Mouse (Mus musculus) adrenal gland, postnatal 36 days (tissue): ENCODE results near the gene Nup210l. TPM values are rescaled to one million over a fixed set of nuclear protein-coding genes. Genes with fewer than 3 reads are reported as not detected.

Experiments
- DNase-seq, 2 experiments: peaks; one replicate each; pipeline ENCODE4 v3.0.0; 2021; ENCODE audit warnings: mixed read lengths in 1 of 2
- long read RNA-seq, 2 experiments: library from polyadenylated mRNA; stranded (forward); transcript quantifications; one replicate each; pipeline ENCODE4 v2.0.0; 2021; ENCODE audit warnings: borderline sequencing depth in 2 of 2
- total RNA-seq, 2 experiments: library from RNA; stranded (reverse); gene quantifications; 2 replicates each; pipeline ENCODE4 v1.2.3; 2021

The Nup210l gene
- under 1 TPM; 0.66 TPM for total RNA-seq
- long read RNA-seq, experiment 1 = 0 reads
- long read RNA-seq, experiment 2, partial matches to known transcripts = 0 of 1 reads
- long read RNA-seq, experiment 2, other reads (novel, unspliced or antisense) = 1 of 1 reads

DNA sequence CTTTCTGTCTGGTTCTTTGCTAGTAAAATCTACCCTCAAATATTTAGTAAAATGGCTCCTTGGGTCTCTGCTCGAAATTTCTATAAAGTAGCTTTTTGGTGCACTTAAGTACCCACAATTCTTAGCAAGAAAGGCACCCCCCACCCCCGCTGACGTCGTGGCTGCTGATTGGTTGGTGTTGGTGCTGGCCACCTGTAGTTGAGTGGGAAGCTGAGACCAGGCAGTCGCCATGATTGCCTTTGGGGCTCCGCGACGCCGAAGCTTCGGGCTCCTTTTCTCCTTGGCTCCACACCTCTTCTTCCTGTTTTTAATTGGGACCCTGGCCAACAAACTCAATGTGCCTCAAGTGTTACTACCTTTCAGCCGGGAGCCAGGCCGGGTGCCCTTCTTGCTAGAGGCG, at the start of gene Nup210l:
Gene Nup210l, plus strand, starts transcription at position 195 of the 400 bp plus-strand sequence.
- DNase-seq = no peak

GRCm38 (mm10) chr3:90061549-90061948, 42.4 kb upstream of the Nup210l start:
- no peak for DNase-seq

DNA sequence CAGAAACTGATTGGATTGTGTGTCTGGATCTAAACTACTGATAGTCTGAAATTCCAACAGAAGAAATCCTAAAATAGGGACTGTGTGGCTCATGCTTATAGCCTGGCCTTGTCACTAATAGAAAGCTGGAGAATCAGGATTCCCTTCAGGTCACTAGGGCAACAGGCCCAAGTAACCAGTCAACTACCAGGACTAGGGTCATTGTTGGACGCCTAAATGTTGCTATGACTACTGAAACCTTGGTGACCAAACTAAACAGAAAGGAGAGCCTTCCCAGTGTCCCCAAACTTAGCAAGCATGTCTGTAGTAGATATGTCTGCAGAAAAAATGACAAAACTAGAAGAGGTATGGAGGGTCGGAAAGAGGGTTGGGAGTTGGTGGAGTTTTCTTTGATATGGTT, 41.4 kb upstream of the Nup210l start:
- no peak for DNase-seq

- DNase-seq = no peak
Measured at GRCm38 (mm10) chr3:90064383-90064782, 39.5 kb upstream of the Nup210l start.

GRCm38 (mm10) chr3:90065553-90065952, 38.4 kb upstream of the Nup210l start:
- peak; percentile 35 to 40 for DNase-seq

- peak; percentile 21 to 62 for DNase-seq
Measured at GRCm38 (mm10) chr3:90067851-90068250, 36.1 kb upstream of the Nup210l start.

GRCm38 (mm10) chr3:90069688-90070087, 34.2 kb upstream of the Nup210l start:
- DNase-seq = peak in 1 of 2 experiments; percentile 24

DNA sequence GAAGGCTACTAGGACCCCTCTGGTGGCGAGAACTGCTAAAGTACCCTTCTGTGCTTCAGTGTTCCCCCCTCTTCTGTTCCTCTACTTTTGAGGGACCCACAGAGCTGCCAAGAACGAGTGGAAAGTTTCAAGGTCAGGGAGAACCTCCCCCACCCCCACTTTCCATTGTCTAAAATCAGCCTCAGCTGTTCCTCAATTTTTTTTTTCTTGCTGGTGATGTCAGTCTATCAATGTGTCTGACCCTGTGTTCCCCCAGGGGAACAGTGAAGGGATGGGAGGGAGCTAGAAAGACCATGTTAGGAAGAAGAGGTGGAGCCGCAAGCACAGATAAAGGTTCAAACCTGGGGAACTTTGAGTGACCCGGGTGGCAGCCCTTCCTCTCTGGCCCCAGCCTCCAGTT, 31.6 kb upstream of the Nup210l start, which contains the start of gene Tpm3:
Gene Tpm3, plus strand, starts transcription at position 356 of the 400 bp plus-strand sequence.
- no peak for DNase-seq

GRCm38 (mm10) chr3:90076921-90077716, 26.8 kb upstream of the Nup210l start:
- peak; percentile 78 to 84 for DNase-seq

DNA sequence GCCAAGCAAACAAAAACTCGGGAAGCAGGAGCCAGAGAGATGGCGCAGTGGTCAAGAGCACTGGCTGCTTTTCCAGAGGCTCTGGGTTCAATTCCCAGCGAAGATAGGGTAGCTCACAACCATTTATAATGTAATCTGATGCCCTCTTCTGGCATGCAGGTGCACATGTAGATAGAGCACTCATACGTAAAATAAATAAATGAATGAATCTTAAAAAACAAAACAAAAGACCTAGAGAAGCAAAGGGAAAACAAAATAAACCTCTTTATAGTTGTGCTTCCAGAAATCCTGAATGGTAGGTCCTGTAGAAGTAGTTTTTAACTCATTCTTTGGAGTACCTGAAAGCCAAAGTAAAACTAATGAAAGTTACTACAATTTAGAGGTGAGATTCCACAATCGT, 25.7 kb upstream of the Nup210l start:
- DNase-seq = no peak

- DNase-seq = peak; percentile 97
Measured at GRCm38 (mm10) chr3:90079133-90079762, 24.7 kb upstream of the Nup210l start.

DNA sequence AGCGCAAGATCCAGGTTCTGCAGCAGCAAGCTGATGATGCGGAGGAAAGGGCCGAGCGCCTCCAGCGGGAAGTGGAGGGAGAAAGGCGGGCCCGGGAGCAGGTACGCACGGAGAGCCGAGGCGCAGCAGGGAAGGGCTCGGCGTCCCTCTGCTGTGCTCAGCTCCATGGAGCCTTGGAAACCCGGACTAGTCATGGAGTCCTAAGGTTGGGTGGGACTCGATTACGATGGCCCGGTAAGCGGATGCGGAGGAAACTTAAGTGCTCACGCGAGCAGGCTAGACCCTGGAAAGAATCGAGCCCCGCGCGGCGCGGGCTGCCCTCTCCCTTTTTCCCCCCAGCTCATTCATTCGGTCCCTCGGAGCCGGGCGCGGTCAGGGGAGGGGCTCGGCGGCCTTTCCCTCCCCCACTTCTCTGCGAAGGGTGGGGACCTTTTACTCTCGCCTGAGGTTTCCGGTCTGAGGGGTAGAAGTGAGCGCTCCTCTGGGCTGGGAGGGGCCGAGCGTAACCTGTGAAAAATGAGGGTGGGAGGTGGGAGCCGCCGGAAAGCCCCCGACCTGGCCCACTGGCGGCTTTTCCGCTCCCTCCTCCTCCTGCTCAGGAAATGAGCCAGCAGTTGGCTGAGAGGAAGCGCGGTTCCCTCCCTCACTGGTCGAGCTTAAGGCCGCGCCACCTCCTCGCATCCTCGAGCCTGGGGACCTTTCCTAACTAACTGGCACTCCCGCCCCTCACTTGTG, 24.0 kb upstream of the Nup210l start:
- DNase-seq = peak; percentile 80 to 81

DNA sequence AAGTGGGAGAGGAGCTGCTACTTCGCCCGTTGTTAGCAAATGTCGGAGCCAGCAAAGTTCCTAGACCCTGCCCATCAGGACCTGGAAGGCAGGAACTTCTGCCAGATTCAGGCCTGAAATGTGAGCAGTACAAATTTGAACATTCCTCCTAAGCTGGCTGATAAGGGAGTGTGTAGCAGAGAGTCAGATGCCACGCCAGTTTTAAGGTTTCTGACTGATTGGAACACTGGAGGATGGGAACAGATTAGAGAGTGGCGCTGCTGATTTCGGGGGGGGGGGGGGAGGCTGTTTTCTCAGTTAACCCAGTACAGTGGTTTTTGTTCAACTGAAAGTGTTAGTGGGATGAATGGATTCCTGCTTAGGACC, 23.5 kb upstream of the Nup210l start:
- no peak for DNase-seq

DNA sequence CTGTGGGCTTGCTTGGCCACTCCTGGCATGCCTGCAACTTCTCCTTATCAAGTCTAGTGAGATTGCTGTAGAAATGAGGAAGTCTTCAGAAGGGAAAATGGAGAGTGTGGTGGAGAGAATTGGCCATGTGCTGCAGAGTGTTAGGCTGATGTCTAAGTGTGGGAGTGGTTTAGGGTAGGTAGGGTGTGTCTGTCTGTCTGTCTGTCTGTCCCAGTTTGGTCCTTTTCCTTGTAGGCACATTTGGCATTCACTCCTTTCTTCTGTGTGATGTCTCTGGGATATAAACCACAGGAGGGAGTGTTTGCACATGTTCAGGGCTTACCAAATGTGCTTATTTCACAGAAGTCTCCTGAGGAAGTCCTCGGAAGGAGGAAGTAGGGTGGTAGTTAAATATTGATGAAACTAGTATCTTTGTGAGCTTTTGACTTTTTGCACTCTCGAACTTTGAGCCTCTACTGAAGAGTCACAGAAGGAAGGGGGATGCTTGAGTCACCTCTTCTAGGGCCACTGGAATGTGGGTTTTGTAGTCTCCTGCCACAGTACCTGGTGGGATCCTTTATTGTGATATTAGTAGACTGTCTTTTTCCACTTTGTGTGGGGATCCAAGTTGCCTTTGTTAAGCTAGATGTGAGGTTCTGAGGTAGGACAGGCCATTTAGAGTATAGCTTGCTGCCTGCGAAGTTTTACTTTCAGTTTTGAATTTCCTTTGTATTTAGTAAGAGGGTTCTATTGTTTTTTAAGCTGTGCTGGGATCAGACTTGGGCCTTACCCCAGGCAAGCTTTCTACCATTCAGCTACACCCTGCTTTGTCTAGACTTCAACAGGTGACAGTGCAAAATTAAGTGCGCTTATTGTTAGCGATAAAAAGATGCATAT, 22.3 kb upstream of the Nup210l start:
- no peak for DNase-seq

GRCm38 (mm10) chr3:90083034-90083433, 20.9 kb upstream of the Nup210l start:
- peak; percentile 36 to 49 for DNase-seq

- DNase-seq = peak; percentile 31 to 55
Measured at GRCm38 (mm10) chr3:90083698-90084324, 20.1 kb upstream of the Nup210l start.

DNA sequence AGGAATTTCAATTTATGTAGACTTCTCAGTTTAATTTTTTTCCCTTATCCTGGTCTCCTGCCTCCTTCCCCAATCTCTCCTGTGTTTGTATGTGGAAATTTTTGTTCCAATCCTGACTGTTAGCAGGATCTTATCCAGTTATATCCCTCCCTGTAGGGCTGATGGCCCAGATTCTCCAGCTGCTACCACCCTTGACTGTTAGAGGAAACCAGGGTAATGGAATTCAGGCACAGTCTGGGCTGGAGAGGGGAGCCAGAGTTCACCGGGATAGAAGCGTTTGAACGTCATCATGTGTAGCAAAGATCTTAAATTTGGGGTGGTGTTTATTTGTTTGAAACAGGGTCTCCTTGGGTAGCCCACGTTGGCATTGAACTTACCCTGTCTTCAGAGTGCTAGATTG, 19.1 kb upstream of the Nup210l start:
- no peak for DNase-seq

- peak; percentile 36 to 54 for DNase-seq
Measured at GRCm38 (mm10) chr3:90085281-90085680, 18.7 kb upstream of the Nup210l start.

DNA sequence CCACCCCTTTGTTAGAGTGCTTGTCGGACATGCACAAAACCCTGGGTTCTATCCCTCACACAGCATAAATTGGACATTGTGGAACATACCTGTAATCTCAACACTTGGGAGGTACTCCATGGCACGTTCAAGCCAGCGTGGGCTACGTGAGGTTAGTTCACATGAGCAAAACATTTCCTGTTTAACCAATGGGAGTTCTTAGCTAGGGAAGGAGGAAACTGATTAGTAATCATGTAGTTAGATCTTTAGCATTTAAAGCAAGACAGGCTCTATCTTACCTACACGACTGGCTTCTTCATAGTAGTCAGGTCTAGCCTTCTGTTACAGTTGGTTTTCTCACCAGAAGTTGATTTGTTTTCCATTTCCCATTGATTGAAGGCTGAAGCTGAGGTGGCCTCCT, 17.9 kb upstream of the Nup210l start:
- DNase-seq = no peak

DNA sequence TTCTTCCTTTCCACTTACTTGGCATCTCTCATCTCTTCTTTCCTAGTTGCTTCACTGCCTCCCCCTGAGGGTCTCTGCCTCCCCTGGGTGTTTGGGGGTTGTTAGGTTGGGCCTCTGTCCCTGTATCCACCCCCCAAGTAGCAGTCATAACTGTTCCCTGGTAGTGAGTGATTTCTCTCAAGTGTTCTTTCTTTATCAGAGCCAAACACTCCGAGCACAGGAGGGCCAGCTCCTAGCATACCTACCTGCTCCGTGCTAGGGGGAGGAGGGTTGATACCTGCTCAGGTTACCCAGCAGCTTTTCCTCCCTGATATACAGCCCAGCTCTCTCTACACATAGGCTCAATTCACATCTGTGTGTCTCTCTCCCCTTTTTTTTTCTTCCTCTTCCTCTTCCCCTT, 15.3 kb upstream of the Nup210l start:
- no peak for DNase-seq

- peak; percentile 58 to 65 for DNase-seq
Measured at GRCm38 (mm10) chr3:90090892-90091291, 13.0 kb upstream of the Nup210l start.
